Mouse (Mus musculus): ENCODE measurements at regions not wholly inside any gene's neighbourhood (a gene's known extent, or its start where the extent isn't known, plus 50 kb on each side); places are given as distances from the start of the nearest gene placed in this dataset.

GRCm38 (mm10) chr16:79718230-79718629 is 627.3 kb upstream of the Tmprss15 start:
- DNase-seq (ENCODE audit: low spot score in 2 of 2): no peak

- no peak for DNase-seq (ENCODE audit: low spot score in 2 of 2)
Measured at GRCm38 (mm10) chr16:79692444-79692843, 601.5 kb upstream of the Tmprss15 start.

- no peak for DNase-seq (ENCODE audit: low spot score in 2 of 2)
Measured at GRCm38 (mm10) chr16:79651162-79651741, 560.4 kb upstream of the Tmprss15 start.

GRCm38 (mm10) chr16:79640898-79641297 is 550.0 kb upstream of the Tmprss15 start:
- no peak for DNase-seq (ENCODE audit: low spot score in 2 of 2)

- DNase-seq (ENCODE audit: low spot score in 2 of 2): no peak
Measured at GRCm38 (mm10) chr16:79627139-79627538, 536.2 kb upstream of the Tmprss15 start.

GRCm38 (mm10) chr16:79611002-79611401 is 520.1 kb upstream of the Tmprss15 start:
- no peak for DNase-seq (ENCODE audit: low spot score in 2 of 2)

GRCm38 (mm10) chr16:79590891-79591290 is 500.0 kb upstream of the Tmprss15 start:
- DNase-seq (ENCODE audit: low spot score in 2 of 2): no peak

- no peak for DNase-seq (ENCODE audit: low spot score in 2 of 2)
Measured at GRCm38 (mm10) chr16:79585745-79586144, 494.8 kb upstream of the Tmprss15 start.

GRCm38 (mm10) chr16:79570867-79571266 is 480.0 kb upstream of the Tmprss15 start:
- no peak for DNase-seq (ENCODE audit: low spot score in 2 of 2)

- no peak for DNase-seq (ENCODE audit: low spot score in 2 of 2)
Measured at GRCm38 (mm10) chr16:79534370-79534769, 443.5 kb upstream of the Tmprss15 start.

- DNase-seq (ENCODE audit: low spot score in 2 of 2): no peak
Measured at GRCm38 (mm10) chr16:79492493-79492892, 401.6 kb upstream of the Tmprss15 start.

- DNase-seq (ENCODE audit: low spot score in 2 of 2): no peak
Measured at GRCm38 (mm10) chr16:79450871-79451270, 360.0 kb upstream of the Tmprss15 start.

- no peak for DNase-seq (ENCODE audit: low spot score in 2 of 2)
Measured at GRCm38 (mm10) chr16:79449732-79450131, 358.8 kb upstream of the Tmprss15 start.

- DNase-seq (ENCODE audit: low spot score in 2 of 2): no peak
Measured at GRCm38 (mm10) chr16:79407385-79407784, 316.5 kb upstream of the Tmprss15 start.

GRCm38 (mm10) chr16:79406216-79406615 is 315.3 kb upstream of the Tmprss15 start:
- no peak for DNase-seq (ENCODE audit: low spot score in 2 of 2)

GRCm38 (mm10) chr16:79404064-79404463 is 313.2 kb upstream of the Tmprss15 start:
- DNase-seq (ENCODE audit: low spot score in 2 of 2): no peak

- DNase-seq (ENCODE audit: low spot score in 2 of 2): no peak
Measured at GRCm38 (mm10) chr16:79400100-79400499, 309.2 kb upstream of the Tmprss15 start.

GRCm38 (mm10) chr16:79398476-79398875 is 307.6 kb upstream of the Tmprss15 start:
- no peak for DNase-seq (ENCODE audit: low spot score in 2 of 2)

GRCm38 (mm10) chr16:79394425-79394824 is 303.5 kb upstream of the Tmprss15 start:
- no peak for DNase-seq (ENCODE audit: low spot score in 2 of 2)

- no peak for DNase-seq (ENCODE audit: low spot score in 2 of 2)
Measured at GRCm38 (mm10) chr16:79386421-79386820, 295.5 kb upstream of the Tmprss15 start.

GRCm38 (mm10) chr16:79350127-79350526 is 259.2 kb upstream of the Tmprss15 start:
- no peak for DNase-seq (ENCODE audit: low spot score in 2 of 2)

GRCm38 (mm10) chr16:79342453-79342852 is 251.6 kb upstream of the Tmprss15 start:
- DNase-seq (ENCODE audit: low spot score in 2 of 2): no peak

- no peak for DNase-seq (ENCODE audit: low spot score in 2 of 2)
Measured at GRCm38 (mm10) chr16:79336416-79336815, 245.5 kb upstream of the Tmprss15 start.

- no peak for DNase-seq (ENCODE audit: low spot score in 2 of 2)
Measured at GRCm38 (mm10) chr16:79336016-79336415, 245.1 kb upstream of the Tmprss15 start.

Data from frontal cortex, postnatal 25 days (tissue).